Mouse (Mus musculus): ENCODE measurements around the gene Atp1b2. TPM values are rescaled to one million over a fixed set of nuclear protein-coding genes. Genes with fewer than 3 reads are reported as not detected.
A peak's percentile ranks its signal among the peaks of the same experiment; 100 is the strongest.

Gene Atp1b2
- total RNA-seq, 2 experiments from 2014 or later, result 456 to 463 TPM

GRCm38 (mm10) chr11:69581147-69581688, 24.5 kb downstream of the Atp1b2 start:
- DNase-seq (ENCODE audit: low spot score in 2 of 2), result peak; percentile 83 to 88

- peak in 1 of 2 experiments; percentile 32 for DNase-seq (ENCODE audit: low spot score in 2 of 2)
These were observed 25.1 kb downstream of the Atp1b2 start for GRCm38 (mm10) chr11:69580572-69581146.

DNA sequence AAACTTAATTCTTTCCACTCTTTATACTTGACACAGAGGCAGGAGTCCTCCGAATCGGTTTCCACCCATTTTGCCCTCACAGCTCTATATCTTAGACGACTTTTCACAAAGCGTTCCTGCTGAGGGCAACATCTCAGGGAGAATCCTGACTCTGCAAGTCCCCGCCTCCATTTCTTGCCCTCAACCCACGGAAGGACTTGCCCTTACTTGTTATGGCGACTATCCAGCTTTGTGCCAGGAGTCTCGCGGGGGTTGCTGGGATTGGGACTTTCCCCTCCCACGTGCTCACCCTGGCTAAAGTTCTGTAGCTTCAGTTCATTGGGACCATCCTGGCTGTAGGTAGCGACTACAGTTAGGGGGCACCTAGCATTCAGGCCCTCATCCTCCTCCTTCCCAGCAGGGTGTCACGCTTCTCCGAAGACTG, 25.6 kb downstream of the Atp1b2 start, which contains the start of the genes Wrap53 and Trp53:
Gene Wrap53 (minus strand): TSS at position 165 of the 424 bp plus-strand sequence.
Gene Trp53 (plus strand): TSS at position 269 of the 424 bp plus-strand sequence.
- DNase-seq (ENCODE audit: low spot score in 2 of 2), result peak; percentile 78 to 87

DNA sequence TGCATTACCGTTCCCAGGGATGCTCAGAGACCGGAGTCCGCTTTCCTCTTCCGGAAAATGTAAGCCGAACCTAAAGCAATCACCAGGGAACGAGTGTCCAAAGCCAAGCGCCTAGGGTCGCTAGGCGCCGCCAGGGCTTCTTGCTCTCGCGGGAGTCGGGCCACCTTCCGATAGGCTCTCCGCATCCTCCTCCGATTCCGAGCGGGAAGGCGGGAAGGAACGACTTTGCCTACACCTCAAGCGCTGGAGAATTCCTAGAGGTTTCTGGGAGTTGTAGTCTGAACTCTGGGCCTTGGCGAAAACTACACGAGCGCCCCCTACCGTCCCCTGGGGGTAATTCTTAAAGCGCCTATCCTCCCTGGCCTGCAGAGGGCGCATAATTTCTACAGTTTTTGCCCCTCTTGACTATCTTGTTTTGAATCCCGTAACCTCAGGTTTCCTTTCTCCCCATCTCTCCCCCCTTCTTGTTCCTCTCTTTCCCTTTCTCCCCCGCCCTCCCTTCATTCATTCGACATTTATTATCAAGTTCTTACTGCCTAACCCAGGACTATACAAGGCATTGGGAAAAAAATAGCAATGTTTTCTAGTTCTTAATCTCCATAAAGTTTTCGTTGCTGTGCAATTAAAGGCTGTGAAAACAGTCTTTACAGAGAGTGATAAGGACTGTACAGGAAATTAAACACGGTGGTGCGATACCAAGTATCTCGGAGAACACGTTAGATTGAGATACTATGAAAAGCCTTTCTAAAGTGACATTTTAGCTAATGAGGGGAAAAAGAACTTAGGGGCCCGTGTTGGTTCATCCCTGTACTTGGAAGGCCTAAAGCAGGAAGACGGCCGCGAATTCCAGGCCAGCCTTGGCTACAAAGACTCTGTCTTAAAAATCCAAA, 26.4 kb downstream of the Atp1b2 start:
- peak; percentile 98 for DNase-seq (ENCODE audit: low spot score in 2 of 2)

DNA sequence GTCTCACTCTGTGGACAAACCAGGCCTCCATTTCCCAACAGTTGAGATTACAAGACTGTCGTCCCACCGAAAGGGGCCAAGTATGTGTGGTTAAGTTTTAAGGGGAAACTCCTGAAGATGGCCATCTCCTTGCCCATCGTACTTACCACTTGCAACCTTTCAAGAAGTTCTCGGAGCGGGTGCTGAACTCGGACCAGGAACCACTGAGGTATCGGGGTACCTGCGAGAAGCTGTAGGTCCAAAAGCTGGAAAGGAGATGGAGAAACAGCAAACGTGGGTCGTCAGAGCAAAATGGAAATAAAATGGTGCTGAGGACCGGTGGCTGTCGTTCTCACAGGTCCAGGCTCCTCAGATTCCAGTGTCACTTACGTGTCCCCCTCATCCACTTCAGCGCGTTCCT, 27.4 kb downstream of the Atp1b2 start:
- DNase-seq (ENCODE audit: low spot score in 2 of 2), result no peak

GRCm38 (mm10) chr11:69576307-69576706, 29.4 kb downstream of the Atp1b2 start:
- DNase-seq (ENCODE audit: low spot score in 2 of 2), result no peak

DNA sequence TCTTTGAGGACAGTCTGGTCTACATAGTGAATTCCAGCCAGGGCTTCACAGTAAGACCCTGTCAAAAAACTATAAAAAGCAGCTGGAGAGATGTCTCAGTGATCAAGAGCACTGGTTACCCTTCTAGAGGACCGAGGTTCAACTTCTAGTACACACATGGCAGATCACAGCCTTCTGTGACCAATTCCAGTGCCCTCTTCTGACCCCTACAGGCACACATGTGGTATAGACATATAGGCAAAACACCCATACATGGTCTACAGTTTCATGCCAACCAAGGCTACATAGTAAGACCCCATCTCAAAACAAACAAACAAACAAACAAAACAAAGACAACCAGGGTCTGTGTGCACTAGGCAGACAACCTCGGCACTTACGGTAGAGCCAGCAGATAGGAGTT, 30.5 kb downstream of the Atp1b2 start:
- no peak for DNase-seq (ENCODE audit: low spot score in 2 of 2)

- DNase-seq (ENCODE audit: low spot score in 2 of 2), result no peak
These were observed 40.6 kb downstream of the Atp1b2 start for GRCm38 (mm10) chr11:69565131-69565530.

DNA sequence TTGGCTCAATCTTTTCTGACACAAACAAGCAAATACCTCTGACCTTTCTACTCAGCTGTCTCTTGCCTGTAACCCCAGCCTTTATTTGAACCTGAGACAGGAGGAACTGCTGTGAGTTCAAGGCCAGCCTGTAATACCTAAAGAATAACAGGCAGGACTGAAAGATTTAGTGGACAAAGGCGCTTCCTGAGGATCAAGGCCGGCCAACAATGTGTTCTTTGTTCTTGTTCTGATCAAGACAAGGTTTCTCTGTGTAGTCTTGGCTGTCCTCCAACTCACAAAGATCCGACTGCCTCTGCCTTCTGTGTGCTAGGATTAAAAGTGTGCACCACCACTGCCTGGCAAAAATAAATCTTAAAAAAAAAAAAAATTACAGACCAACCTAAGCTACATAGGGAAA, 41.4 kb downstream of the Atp1b2 start:
- no peak for DNase-seq (ENCODE audit: low spot score in 2 of 2)

DNA sequence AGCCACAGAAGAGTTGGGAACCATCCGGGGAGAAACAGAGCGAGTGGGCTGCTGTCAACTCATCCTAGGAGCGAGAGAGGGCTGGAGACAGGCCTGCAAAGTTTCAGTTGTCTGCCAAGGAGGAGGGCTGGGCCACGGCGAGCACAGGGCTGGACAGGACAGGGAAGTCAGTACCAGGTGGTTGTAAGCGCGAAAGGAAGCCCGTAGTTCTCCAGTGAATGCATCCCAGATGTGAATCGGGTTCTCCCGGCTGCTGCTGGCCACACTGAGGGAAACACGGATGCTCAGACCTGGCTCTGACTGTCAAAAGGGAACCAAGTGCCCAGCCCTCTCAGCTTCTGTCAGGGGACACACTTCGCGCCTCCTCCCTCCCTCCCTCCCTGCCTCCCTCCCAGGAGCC, 42.4 kb downstream of the Atp1b2 start:
- no peak for DNase-seq (ENCODE audit: low spot score in 2 of 2)

- no peak for DNase-seq (ENCODE audit: low spot score in 2 of 2)
These were observed 44.6 kb downstream of the Atp1b2 start for GRCm38 (mm10) chr11:69560896-69561854.

DNA sequence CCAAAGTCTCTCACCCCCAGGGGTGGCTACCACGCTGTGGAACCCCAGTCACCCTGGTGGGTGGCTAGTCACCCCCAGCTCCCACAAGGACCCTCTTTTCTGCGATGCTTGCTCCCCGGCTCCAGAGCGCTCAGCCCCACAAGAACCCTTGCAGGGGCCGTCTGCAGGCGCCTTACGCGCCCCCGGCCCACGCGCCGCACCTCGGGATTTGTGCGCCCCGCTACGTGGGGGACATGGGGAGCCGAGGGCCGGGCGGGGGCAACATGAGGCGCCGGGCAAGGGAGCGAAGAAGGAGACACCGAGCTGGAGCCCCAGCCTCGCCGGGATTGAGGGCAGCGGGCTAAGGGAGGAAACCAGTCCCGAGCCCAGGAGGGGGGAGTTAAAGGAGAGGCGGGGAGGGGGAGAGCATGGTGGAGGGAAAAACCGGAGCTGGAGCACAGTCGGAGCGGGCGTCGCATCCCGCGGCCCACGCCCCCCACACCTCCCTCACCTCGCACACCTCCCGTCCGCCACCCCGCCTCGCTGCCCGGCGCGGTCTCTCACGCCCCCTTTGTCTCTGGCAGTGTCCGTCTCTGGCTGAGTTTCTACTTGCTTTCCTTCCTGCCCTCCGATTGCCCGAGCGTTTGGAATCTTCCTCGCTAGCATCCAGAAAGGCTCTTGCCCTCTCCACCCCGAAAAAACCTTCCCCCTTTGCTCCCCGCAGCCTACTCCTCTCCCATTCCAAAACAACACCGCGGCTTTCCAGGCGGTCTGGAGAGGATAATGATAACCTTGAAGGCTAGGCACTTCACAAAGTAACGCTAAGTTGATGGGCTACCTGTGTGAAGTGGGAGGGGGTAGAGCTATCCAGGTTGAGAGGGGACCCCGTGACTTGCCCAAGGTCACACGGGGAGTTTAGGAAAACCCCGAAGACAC, 45.6 kb downstream of the Atp1b2 start, which contains the start of gene Efnb3:
Gene Efnb3 (minus strand): TSS at position 355 of the 915 bp plus-strand sequence.
- DNase-seq (ENCODE audit: low spot score in 2 of 2), result peak; percentile 63 to 74

DNA sequence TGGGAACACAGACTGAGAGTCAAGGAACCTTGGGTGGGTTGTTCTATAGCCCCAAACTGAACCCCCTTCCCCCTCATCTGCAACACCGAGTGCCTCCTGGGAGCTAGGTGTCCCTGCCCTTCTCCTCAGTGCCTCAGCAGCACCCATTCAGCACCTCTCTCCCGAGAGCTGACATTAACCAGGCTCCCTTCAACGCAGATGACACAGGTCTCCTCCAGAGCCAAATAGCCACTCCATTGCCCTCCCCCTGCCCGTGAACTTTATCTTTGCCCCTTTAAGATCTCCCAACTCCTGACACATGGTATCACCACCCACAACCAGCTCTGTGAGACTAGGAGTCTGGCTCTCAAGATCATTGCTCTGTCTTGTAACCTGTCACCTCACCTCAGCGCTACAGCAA, 46.6 kb downstream of the Atp1b2 start:
- no peak for DNase-seq (ENCODE audit: low spot score in 2 of 2)

- no peak for DNase-seq (ENCODE audit: low spot score in 2 of 2)
These were observed 47.0 kb downstream of the Atp1b2 start for GRCm38 (mm10) chr11:69558756-69559155.

DNA sequence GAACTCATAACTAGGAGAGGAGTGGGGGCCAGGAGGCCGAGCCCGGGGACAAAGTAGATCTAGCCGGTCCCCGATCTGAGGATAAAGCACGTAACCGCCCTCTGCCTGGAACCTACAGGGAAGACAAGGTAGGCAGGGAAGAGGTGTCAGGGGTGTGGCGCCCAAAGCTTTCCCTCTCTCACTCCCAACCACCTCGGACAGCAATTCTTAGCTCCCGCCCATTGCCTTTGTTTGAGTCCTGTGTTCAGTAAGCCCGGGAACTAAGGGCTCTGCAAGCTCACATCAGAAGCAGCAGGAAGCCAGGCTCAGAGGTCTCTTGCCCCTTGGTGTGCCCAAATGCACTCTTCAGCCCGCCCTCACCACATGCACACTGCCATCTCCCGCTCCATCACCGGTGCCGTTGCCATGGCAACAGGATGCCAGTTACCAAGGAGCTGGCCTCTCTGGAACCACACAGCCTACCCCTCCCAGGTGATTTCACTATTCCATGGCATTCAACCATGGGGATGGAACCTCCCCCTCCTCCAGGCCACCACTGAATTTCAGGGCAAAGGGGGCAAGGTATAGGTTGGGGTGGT, 48.3 kb downstream of the Atp1b2 start:
- peak; percentile 63 to 72 for DNase-seq (ENCODE audit: low spot score in 2 of 2)

DNA sequence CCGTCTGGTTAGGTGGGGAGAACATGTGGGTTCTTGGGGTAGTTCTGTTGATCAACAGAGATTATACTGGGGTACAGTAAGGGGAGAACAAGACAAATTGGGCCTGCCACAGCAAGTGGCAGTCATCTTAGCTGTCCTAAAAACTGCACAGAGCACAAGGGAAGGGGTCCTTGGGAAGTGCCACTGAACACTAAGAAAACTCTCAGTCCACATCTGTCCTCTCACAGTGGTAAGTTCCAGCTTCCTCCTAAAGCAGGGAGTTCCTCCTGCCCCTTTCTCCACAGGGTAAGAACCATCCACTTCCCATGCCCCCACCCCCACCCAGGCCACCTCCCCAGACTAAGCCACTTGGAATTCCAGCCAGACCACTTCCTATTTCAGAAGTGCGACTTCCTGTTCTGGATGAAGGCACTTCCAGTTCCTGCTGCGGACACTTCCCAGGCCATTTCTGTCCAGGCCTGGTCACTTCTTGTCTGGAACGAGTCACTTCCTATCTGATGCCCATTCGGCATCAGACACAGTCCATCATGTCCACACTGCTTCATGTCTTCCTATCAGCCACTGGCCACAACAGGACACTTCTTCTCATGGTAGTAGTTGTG, 51.1 kb downstream of the Atp1b2 start:
- DNase-seq (ENCODE audit: low spot score in 2 of 2), result no peak

DNA sequence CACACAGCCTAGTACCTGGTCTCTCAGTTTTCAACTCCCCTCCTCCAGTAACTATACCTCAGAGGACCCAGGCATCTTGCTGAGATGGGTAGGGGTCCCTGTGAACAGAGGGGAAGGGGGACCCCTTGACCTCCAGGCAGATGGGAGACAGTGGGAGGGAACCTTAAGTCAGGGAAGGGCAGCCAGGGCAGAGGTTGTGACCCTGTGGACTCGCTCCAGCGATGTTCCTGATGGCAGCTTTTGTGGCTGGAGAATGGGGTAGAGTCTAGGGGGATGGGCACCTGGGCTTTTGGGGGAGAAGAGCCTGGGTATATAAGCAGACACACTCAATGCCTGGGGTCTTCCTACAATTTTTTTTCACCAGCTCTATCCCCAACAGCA, 52.4 kb downstream of the Atp1b2 start:
- peak in 1 of 2 experiments; percentile 58 for DNase-seq (ENCODE audit: low spot score in 2 of 2)

DNA sequence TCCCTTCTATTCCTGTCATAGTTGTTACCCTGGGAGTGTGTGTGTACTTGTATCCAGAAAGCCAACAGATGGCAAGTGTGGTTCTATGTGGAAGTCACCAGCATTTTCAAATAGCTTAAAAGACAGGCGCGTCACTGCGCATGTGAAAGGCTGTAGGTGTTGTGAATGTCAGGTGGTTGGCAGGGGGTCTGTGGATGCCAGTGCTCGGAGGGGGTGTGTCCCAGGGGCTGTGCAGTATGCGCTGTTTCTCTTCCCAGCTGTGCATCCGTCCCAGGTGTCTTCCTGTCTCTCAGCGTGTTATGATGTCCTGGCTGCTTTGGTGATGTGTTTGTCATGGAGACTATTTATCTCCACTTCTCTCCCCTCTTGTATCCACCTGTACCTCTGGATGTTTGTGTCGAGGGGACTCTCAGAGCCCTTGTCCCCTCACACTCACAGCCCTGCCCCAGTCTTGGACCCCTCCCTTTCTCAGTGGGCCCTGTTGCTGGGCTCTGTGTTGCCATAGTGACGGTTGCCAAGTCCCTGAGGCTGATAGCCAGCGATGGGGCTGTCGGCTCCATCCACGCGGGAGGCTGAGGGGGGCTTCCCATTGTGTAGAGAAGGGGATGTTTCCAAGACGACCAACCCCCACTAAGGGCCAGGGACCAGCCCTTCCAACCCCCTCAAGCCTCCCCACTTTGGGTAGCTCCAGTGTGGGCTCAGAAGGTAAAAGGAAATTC, 53.0 kb downstream of the Atp1b2 start:
- peak; percentile 79 to 84 for DNase-seq (ENCODE audit: low spot score in 2 of 2)

Data from layer of hippocampus, postnatal 10 days (tissue).